Mouse (Mus musculus): ENCODE data around the gene BC055324.

DNA sequence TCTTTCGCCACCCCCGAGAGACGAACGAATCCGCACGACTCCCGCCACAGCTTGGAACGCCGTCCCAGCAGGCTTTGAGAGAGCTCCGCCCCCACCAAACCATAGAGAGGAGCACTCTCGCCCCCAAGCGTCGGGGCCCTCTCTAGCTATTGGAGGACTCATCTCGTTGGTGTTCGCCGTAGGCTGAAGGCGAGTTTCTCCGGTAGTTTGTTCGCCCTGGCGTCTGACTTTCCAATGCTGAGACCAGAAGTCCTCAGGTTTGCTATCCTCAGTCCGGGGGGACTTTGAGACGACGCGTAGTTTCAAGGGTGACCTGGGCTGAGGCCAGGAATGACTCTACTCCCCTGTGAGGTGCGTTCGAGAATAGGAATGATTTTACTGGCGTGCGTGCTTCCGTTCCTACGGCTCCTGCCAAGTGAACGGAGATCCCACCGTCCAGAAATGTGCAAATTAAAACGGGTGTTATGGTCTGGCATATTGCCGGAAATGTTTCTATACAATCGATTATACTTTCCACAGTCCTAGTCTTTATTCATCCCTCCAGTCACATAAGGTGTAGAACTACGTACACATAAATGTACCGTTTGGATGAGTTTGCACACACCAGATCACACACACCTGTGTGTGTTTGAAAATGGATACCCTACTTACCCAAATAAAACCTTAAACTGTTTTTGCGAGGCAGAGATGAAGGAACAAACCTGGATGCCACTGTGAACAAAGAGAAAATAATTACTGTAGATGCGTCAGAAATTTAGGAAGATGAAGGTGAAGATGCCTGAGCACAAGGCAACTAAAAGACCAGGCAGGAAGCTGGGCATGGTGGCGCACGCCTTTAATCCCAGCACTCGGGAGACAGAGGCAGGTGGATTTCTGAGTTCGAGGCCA, at the start of gene BC055324, which contains the start of gene Mettl18:
- TF ChIP-seq CTCF (IDR thresholded peaks at IDR 0.05; ENCODE audit: insufficient read depth, low read depth, low read length) (no peak), POLR2A (IDR thresholded peaks at IDR 0.05; ENCODE audit: insufficient read depth, low read depth, low read length) (0 out of 2 replicates have a peak, but pooled peaks have one; percentile 37)
